Mouse (Mus musculus) cerebellum, adult 2 months (tissue): ENCODE data around the gene Frmd7.

Experiments
- CTCF ChIP-seq: fragments of 200-500 bp; IDR thresholded peaks from 2 replicates; pipeline ENCODE4 v1.5.1; 2011; ENCODE audit warnings: low read depth, mild to moderate bottlenecking, control low read depth, low read length, moderate library complexity, borderline replicate concordance; ENCODE audit not compliant: insufficient read depth
- POLR2A ChIP-seq: fragments of 200-500 bp; IDR thresholded peaks from 2 replicates; pipeline ENCODE4 v1.6.1; 2011; ENCODE audit warnings: low read length, control low read depth, borderline replicate concordance; ENCODE audit not compliant: insufficient read depth

- TF ChIP-seq POLR2A (no peak), CTCF (no peak)
Observed at GRCm38 (mm10) chrX:50863771-50864170, 78.7 kb downstream of the Frmd7 start.
